Mouse (Mus musculus) gastrocnemius, postnatal 10 days (tissue): ENCODE results near the gene Dpep1. TPM values are rescaled to one million over a fixed set of nuclear protein-coding genes. Genes with fewer than 3 reads are reported as not detected.
"Not testable (repeated sequence)": the region's sequence is repeated elsewhere in the genome, so short reads cannot be mapped to it uniquely, and the experiment has no call there.

ENCODE experiments used
- DNase-seq: peaks from one replicate; pipeline ENCODE4 v3.0.0; 2021; ENCODE audit warnings: mixed read lengths
- total RNA-seq, 2 experiments: library from RNA; stranded (reverse); gene quantifications; 2 replicates each; pipeline ENCODE4 v1.2.3; 2021

Dpep1 gene
- total RNA-seq, 2 experiments from 2014 or later = 5.1 to 6.6 TPM

DNA sequence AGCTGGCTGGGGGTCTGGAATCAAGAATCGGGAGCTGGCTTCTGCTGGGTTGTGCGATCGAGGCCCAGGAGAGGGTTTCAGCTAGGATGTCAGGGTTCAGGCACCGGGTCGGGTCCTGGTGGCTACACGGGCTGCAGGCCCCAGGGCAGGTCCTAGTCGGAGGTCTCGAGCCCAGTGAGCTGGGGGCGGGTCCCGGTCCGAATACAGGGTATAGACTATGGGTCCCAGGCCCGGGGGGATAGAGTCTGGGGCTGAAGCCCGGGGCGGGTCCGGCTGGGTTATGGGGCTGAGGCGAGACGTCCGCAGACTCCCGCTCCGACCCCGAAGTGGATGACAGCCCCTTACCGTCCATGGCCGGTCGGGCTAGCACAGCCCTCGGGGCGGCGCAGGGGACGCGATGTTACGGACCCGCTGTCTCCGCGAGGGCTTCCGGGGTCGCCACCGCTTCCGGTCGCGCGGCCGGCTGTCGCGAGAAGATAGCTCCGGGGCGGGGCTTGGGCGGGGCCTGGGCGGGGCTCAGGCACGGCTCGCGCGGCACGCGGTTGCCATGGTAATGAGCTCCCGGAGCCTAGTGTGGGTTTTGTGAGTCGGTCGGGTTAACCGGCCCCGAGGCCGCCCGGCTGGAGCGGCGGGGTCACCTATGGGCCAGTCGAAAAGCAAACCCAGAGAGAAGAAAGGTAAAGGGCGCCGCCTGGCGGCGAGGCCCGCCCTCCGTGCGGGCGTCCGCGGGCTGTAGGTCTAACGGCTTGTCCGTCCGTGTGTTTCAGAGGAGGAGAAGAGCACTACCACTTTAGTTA lies 26.5 kb downstream of the Dpep1 start, which contains the start of the genes Chmp1a and Spata33:
Gene Chmp1a (minus strand): TSS at position 443 of the 797 bp plus-strand sequence.
Gene Spata33 (plus strand): TSS at position 512 of the 797 bp plus-strand sequence.
- peak; percentile 89 for DNase-seq

DNA sequence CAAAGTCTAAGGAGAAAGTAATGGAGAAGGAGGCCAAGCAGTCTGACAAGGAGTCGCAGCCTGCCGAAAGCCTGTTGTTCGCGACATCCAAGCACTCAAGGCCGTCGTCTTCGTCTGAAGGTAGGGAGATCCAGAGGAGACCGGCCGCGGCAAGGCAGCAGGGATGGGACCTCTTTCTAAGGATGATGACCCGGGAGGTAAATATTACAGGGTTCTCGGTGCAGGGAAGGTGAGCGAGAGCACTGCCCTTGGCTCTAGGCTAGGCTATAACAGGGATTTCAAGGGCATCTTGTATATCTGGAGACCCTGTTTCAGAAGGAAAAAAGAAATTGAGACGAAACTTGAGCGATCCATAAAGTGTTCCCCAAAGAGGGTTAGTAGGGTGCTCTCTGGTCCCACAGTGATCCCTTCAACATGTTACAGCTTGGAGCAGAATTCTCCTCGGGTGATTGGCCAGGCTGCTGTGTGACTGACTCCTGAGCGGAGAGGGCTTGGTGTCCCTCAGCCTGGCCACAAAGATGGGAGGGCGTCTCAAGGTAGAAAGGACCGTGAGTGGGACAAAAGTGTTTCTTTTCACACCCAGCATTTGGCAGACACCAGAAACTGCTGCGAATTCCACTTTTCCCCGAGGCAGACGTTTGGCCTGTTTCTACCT lies 27.2 kb downstream of the Dpep1 start:
- DNase-seq = no peak

DNA sequence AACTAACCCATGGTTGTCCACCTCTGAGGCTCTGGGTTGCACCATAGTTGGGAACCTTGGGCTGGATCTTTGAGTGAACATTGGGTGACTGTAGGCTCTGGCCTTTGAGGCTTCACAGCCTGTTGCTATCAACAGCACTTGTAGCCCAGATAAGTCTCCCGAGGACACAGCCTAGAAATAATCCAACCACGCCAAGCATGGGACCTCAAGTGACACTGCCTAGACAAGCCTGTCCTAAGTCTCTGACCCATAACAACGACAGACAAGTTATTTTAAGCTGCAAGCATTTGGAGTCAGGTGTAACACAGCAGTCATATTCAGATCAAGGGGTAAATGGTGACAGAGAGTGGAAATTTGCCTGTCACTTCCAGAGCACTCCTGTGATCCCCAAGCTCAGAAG lies 29.4 kb downstream of the Dpep1 start:
- no peak for DNase-seq

DNA sequence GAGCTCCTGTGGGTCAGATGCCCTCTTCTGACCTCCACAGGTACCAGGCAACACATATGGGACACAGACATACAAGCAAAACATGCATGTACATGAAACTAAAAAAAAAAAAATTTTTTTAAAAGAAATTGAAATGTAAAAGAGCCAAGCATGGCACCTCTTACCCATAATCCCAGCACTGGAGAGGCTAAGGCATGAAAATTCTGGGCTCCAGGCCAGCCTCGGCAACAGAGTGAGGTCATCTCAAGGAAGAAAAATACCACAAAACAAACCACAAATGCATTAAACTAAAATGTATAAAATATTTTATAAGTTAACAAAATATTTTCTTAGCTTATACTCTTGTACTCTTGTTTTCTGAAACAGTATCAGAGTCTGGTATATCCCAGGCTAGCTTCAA lies 34.9 kb downstream of the Dpep1 start:
- no peak for DNase-seq

DNA sequence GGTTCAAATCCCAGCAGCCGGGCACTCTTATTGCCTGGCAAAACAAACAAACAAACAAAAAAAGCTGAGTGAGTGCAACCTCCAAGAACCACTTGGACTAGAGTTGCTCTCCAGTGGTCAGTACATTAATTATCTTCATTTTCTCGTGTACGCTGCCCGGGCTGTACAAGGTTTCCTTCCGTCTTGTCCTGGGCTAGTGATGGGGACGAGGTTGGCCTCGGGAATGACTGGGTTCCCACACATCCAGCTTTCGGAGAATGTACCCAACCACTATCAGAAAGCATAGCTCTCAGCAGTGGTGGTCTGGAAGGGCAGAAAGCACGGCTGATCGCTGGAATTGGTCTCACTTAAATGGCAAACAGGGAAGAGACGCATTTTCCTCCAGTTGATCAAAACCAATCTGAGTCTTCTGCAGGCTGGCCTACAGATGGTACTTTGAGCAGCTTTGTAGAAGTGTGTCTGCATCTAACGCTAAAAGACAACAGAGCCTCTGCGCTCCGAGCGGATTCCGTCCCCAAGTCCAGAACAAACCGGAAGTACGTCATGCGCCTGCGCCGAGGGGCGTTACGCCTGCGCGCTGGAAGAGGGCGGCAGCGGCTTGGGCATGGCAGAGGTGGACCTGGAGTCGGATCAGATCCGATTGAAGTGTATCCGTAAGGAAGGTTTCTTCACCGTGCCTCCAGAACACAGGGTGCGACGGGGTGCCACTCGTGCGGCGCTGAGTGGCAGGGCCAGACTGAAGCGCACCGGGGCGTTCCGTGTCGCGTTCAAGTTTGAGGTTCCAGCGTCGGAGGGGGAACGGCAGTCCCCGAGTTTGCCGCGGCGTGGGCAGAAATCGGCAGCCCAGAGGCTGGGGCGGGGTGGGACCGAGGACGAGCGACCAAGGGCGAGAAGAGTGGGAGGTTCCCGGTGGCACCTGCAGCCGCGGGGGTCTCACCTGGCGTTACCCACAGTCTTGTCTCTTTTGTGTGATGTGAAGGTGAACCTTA lies 38.5 kb downstream of the Dpep1 start, which contains the start of gene Cdk10:
Gene Cdk10 (plus strand): TSS at position 565 of the 989 bp plus-strand sequence.
- DNase-seq = peak; percentile 92

DNA sequence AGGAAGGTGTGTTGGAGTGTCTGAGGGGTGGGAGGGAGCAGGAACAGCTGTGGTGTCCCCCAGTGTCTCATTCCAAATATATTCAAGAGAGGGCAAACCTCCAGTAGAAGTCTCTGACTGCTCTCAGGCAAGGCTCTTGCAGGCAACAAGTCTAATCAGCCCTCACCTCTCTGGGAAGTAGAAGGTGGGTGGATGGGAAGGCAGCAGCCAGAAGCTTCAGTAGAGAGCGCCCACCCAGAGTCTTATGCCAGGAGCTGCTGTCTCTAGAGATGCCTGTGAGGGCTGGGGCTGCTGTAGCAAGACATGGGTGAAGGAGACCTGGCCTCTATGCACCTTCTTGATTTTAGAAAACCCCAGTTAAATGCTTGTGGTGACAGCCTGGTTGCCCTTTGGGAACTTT lies 42.4 kb downstream of the Dpep1 start:
- DNase-seq = no peak

DNA sequence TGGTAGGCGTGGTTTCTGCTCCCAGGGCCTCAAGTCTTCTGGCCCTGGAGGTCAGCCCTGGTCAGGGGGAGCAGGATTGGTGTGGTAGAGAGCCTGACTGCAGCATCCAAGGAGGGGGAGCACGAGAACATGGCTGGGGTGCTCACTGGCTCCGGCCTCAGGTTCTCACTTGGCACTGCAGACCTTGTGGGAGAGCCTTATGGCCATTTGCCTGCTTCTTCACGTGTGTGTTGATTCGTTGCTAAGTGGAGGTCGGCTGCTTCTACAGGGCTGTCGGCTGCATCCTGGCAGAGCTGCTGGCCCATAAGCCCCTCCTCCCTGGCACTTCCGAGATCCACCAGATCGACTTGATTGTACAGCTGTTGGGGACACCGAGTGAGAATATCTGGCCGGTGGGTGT lies 44.3 kb downstream of the Dpep1 start:
- not testable (repeated sequence) for DNase-seq

DNA sequence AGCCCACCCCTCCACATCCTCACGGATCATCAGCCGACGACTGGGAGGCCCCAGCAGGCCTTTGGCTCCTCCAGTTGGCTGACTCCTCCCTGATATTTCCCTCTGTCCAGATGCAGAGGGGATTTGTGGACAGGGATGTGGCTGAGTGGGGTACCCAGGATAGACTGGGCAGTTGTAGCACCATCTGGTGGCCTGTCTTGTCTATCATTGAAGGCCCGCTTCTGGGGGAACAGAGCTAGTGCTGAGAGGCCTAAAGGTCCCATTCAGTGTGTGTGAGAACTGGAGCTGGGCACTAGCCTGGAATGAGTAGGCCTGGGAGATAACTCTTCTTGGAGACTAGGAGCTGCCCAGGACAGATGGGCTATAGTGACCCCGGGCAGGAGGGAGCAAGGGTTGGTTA lies 45.7 kb downstream of the Dpep1 start:
- DNase-seq = no peak

DNA sequence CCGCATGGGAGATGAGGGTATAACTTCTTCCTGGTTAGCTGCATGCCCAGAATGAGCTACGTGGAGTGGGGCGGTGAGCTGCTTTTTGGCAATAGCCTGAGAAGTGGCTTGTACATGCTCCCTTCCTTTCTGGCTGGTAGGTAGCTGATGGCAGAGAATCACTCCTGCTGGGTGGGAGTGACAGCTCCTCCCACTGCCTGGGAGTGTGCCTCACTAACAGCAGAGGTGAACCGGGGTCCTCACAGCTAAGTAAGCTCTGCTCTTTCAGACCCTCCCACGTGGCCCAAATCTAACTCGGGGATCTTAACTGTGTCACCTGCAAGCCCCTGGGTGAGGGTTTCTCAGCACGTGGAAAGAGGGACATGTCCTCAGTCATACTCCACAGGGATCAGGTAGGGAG lies 46.5 kb downstream of the Dpep1 start:
- no peak for DNase-seq

DNA sequence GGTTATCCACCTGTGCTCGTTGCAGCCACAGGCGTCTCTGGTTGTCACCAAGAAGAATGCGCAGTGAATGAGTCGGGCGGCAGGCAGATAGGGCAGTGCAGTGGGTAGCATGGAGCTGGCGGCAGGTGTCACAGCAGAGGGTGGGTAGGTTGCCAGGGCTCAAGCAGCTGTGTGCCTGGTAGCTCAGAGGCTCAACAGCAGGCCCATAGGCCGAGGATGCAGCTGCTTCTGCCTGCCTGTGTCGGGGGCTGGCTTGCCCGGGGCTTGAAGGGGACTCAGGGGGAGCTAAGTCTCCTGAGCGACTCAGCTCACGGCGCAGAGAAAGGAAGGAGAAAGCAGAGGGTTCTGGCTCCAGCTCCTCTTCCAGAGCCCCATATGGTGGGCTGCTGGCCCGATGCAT lies 47.3 kb downstream of the Dpep1 start:
- DNase-seq = peak; percentile 50

DNA sequence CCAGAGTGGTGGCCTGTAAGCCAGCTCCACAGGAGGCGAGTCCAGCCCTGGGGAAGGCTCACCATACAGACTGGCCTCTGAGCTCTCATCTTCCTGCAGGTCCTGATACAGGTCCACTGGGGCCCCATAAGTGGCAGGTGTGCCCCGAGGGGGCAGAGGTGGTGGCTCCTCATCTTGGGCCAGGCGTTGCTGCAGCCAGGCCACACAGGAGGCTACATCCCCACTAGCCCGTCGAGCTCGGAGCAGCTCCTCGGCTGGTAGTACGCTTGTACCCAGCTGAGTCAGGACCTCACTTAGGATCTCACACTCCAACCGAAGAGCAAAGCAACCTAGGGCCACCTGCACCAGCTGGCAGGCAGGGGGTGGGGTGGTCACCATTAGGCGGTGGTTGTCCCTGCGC lies 47.7 kb downstream of the Dpep1 start:
- DNase-seq = no peak

DNA sequence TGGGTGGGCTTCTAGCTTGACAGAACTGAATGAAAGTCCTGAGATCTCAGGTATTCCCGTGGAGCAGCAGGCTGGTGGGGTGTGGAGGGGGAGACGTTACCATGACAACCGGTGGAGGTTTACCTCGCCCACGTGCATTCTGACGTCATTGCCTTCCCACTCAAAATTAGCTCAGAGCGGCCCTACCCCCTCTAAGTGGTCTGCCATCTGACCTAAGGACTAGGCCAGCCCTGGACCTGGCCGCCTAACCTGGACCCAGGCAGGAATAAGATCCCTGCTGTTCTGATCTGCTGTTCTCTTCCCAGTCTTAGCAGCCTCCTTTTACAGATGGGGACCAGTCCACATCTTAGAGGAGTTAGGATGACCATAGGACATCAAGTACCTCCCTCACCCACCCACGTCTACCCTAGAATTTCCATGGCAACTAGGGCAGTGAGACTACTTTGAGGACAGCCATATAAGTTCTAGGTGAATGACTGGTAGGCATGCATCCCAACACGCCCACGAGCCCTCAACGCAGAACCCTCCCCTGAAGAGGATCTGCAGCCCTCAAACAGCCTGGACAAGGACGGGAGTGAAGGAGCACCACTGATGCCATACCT lies 49.0 kb downstream of the Dpep1 start:
- no peak for DNase-seq

DNA sequence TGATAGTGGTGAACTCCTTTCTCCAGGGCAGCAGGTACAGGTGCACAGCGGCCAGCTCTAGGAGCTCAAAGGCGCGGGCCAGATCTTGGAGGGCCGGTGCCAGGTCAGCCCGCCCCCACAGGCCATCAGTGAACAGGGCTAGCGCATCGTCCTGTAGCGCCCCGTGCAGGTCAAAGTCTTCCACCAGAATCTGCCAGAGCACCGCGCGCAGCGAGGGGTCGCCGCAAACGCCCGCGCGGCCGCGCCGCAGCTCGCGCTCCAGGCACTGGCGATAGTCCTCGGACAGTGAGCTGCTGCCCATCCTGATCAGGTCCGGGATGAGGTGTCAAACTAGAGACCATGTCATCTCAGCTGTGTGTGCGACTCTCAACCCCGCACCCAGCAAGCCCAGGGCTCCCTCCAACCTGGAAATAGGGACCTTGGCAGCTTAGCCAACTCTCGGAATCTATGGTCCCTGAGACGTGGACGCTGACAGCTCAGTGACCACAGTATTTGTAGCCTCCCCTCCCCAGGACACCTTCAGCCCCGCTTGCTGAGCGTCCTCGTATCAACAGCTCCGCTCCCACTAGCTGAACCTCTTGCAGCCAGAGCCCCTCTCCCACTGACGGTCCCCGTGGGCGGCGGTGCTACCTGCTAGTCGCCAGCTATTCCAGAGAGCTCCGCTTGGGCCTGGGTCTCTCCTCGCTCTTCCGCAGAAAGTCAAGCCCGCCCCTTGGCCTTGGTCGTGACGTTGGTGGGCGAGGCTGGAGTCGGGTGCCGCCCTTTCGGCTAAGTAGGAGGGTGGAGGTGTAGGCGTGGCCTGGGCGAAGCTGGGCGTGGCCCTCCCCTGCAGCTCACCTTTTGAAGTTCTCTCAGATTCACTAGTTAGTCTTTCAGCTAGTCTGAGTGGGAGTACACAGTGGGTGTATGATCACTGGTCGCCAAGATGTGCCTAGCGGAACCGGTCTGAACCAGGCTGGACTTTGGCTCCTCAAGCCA lies 49.8 kb downstream of the Dpep1 start, which contains the start of gene Spata2l:
Gene Spata2l (minus strand): TSS at position 714 of the 978 bp plus-strand sequence.
- DNase-seq = peak; percentile 75

DNA sequence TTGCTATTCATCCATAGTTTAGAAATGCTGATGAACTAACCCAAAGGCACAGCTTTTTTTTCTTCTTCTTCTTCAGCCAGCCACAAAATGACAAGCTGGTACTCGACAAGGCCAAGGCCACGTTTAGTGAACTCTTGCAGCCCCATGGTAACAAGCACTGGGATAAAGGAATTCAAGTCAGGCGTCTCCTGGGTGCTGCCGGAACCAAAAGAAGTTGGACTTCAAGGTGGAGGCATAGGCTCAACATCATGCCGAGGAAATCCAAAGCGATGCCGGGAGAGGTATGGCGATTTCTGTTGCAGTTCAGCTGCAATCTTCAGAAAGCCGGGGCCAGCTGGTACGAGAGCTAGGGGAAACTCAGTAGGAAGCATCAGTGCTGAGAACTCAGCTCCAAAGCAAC lies 53.4 kb downstream of the Dpep1 start:
- DNase-seq = no peak

DNA sequence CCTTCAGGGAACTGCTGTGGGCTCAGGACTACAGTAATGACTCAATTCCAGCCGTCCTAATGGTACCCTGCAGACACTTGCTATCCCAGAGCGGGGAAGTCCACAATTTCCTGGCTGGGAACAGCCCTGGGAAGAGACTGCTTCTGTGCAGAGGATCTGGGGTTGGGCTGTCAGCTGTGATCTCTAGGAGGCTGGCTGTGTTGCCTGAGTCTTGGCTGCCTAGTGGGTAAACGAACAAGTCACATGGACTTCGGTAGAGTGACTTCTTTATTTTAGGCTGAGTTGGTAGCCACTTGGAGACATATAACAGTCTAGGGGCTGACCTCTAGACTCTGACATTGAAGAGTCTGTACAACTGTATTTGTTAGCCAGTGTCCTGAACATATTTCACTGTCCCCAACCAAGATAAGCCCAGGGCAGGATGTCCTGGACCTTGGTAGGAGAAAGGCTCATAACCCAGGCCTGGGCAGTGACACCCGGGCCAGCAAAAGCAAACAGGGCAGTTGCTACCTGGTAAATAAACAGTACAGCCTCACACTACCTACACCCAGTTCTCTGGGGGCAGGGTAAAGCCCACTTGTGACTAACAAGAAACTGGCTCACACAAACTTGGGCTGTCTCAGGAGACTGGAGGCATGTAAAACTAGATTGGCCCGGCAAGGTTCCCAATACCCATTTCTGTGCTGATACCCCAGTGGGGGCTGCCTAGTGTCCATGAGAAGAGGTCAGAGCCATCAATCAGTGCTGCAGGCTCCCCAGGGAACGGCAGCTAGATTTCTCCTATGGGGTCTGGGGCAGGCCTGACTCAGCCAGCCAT lies 56.3 kb downstream of the Dpep1 start:
- DNase-seq = no peak

DNA sequence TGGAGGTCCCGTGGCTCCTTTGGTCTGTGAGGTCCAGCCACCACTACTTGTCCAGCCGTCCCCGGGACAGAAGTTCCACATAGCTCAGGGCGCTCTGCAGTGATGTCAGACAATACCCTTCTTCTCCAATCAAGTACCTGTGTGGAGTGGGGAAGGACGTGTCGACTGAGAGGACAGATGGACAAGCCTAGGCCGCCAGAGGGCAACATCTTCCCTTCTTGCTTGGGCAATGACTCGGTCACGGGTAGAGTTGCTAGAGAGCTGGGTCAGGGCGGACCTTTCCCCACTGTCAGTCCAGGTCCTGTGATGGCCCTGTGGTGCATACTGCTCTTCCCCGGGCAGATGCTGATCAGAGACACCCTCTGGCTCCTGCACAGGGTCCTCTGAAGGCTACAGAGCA lies 57.0 kb downstream of the Dpep1 start:
- DNase-seq = no peak

DNA sequence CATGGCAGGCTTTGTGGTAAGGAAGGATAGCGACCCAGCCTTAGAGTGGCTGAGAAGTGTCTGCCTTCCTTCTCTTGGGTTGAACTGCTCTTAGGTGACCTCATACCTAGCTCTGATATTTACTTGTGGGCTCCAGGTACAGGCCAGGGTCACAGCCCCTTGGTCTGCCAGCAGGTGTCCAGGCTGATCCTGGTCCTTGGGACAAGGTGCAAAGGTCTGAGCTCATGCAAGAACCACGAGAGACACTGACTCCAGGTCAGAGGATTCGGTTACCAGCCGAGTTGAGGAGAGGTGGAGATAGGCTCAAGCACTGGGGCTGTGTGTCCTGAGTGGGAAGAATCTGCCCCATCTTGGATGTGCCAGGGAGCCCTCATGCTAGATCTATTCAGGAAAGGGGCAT lies 58.3 kb downstream of the Dpep1 start:
- no peak for DNase-seq

DNA sequence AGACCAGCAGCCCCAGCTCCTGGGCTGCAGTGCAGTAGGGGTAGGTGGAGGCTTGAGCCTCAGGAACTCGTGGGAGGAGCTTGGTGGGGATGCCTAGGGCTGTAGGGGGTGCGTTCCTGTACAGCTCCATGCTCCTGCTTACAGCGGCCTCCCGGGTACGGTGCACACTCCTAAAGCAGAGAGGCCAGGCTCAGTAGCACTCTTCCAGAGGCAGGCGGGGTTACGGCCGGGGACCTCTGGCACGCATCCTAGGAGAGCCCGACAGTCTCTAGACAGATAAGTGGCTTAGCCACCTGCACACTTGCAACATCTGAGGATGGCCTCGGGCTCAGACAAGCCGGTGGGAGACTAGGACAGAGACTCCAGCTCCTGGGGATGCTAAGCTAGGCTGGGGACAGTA lies 59.5 kb downstream of the Dpep1 start:
- no peak for DNase-seq

DNA sequence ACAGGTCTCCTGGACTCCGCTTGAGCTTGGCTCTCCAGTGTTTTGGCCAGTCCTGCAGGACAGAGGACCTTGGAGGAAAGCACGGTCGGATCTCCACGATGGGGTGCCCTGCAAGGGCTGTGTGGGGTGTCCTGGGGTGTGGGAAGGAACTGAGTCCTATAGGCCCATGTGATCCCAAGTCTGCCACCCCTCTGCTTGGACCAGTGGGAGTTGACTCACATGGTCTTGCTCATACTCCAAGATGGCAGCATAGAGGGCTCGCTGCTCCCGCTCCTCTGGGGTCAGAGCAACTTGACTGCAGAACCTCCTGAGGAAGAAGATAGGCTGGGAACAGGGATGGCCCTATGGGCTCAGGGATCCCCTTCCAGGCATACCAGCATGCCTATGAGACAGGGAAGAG lies 61.7 kb downstream of the Dpep1 start:
- DNase-seq = no peak

DNA sequence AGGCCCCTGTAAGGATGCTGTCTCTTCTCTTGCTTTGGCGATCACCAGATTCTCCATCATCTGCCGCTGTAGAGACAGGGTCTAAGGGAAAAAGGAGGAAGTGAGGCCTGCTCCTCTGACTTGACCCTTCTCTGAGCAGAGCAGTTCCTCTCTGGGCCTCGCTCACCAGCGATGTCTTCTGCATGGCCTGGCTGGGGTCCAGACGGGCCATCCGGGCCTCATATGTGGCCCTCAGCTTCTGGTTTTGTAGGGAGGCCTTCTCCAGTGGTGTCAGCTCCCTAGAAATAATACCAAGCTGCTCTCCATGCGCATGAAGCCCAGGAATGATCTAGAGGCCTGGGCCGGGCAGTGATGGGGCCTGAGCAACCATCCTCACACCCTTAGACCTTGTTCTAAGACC lies 62.6 kb downstream of the Dpep1 start:
- no peak for DNase-seq
